Mouse (Mus musculus): ENCODE data around the gene 4930426L09Rik.

- TF ChIP-seq CTCF (IDR thresholded peaks at IDR 0.05; ENCODE audit: extremely low read depth, insufficient read depth, low read length) (no peak), POLR2A (IDR thresholded peaks at IDR 0.05; ENCODE audit: extremely low read depth, insufficient read depth, low read length) (no peak)
Observed at GRCm38 (mm10) chr2:18979675-18980074, 18.5 kb upstream of the 4930426L09Rik start.

Measured in cortical plate, adult 2 months (tissue).